Mouse (Mus musculus) C2C12 (cell line): ENCODE measurements around the gene Dio1.

Experiments
- CEBPB ChIP-seq: IDR thresholded peaks from one replicate; pipeline ENCODE4 v1.6.1; 2011; ENCODE audit warnings: low read depth, mild to moderate bottlenecking, control low read depth, moderate library complexity
- CTCF ChIP-seq: IDR thresholded peaks from one replicate; pipeline ENCODE4 v1.5.1; 2011; ENCODE audit not compliant: control insufficient read depth, insufficient read depth, insufficient read length
- FOSL1 ChIP-seq: IDR thresholded peaks from one replicate; pipeline ENCODE4 v1.8.0; 2011; ENCODE audit warnings: mild to moderate bottlenecking, low read length; ENCODE audit not compliant: poor library complexity, insufficient read depth, severe bottlenecking
- MAX ChIP-seq: IDR thresholded peaks from one replicate; pipeline ENCODE4 v1.6.1; 2011; ENCODE audit warnings: mild to moderate bottlenecking, control low read depth
- MYOD1 ChIP-seq: IDR thresholded peaks from one replicate; pipeline ENCODE4 v1.6.1; 2011; ENCODE audit warnings: low read depth; ENCODE audit not compliant: control insufficient read depth, insufficient read length
- MYOG ChIP-seq: IDR thresholded peaks from one replicate; pipeline ENCODE4 v1.6.1; 2011; ENCODE audit not compliant: control insufficient read depth, insufficient read length; ENCODE audit errors: extremely low read depth
- USF1 ChIP-seq: IDR thresholded peaks from one replicate; pipeline ENCODE4 v1.6.1; 2011; ENCODE audit warnings: low read depth, mild to moderate bottlenecking, control low read depth, moderate library complexity

GRCm38 (mm10) chr4:107344612-107345011, 37.6 kb upstream of the Dio1 start:
- TF ChIP-seq CTCF (no peak), MYOG (no peak), FOSL1 (no peak), MYOD1 (no peak), MAX (no peak), USF1 (no peak), CEBPB (no peak)
